Comparison of ENCODE assay signal across 11 mouse cellular contexts in genomic region chr8:57879452-57879851, GRCm38 (mm10).
DNase-seq lines count a peak whose midpoint lies in the region; ATAC-seq lines count a peak whose summit lies in the region.
"Had no signal": no experiment of that assay in that cellular context is flagged by ENCODE, and none has a peak within 500 bp of the region (broad histone marks: within the 10 kb centered on the region; RNA-seq: fewer than 3 reads in every experiment).

No protein-coding gene starts in this region.

- 54% methylated on average over 11 of the region's 11 CpGs for WGBS in midbrain, embryonic 15.5 days
- WGBS in midbrain, embryonic 10.5 days = 66% methylated on average over 11 of the region's 11 CpGs

- DNase-seq in midbrain, embryonic 10.5 days (ENCODE audit: low spot score) = no peak
- peak; percentile 22 to 37 for DNase-seq in cerebellum, postnatal 36 days
- DNase-seq in layer of hippocampus, postnatal 36 days = peak; percentile 52 to 55
- no peak for DNase-seq in retina, embryonic 14.5 days (ENCODE audit: low spot score)
- DNase-seq in gastrocnemius, postnatal 36 days = no peak
- no peak for DNase-seq in adrenal gland, postnatal 10 days
- DNase-seq: adrenal gland, postnatal 36 days; gastrocnemius, postnatal 25 days had no signal

- no peak overlapping the region for H3K4me2 ChIP-seq in midbrain, embryonic 15.5 days
- H3K4me2 ChIP-seq: embryonic facial prominence, embryonic 12.5 days; limb, embryonic 15.5 days had no signal

- no peaks in the 10 kb centered on the region for H3K4me1 ChIP-seq in midbrain, embryonic 15.5 days
- no peaks in the 10 kb centered on the region for H3K4me1 ChIP-seq in midbrain, embryonic 10.5 days
- H3K4me1 ChIP-seq: embryonic facial prominence, embryonic 12.5 days; limb, embryonic 15.5 days had no signal

- no peaks in the 10 kb centered on the region for H3K27me3 ChIP-seq in midbrain, embryonic 15.5 days (replicated peaks)
- no peaks in the 10 kb centered on the region for H3K27me3 ChIP-seq in midbrain, embryonic 10.5 days (ENCODE audit: low read depth, poor library complexity, severe bottlenecking)
- H3K27me3 ChIP-seq: embryonic facial prominence, embryonic 12.5 days; limb, embryonic 15.5 days had no signal

- H3K36me3 ChIP-seq in midbrain, embryonic 15.5 days (replicated peaks) = no peaks in the 10 kb centered on the region
- no peaks in the 10 kb centered on the region for H3K36me3 ChIP-seq in midbrain, embryonic 10.5 days
- H3K36me3 ChIP-seq: embryonic facial prominence, embryonic 12.5 days; limb, embryonic 15.5 days had no signal

- H3K9me3 ChIP-seq in midbrain, embryonic 15.5 days = no peaks in the 10 kb centered on the region
- 0 out of 2 replicates have a peak, but pooled peaks cover 3% of the 10 kb centered on the region for H3K9me3 ChIP-seq in midbrain, embryonic 10.5 days (replicated peaks)
- H3K9me3 ChIP-seq: embryonic facial prominence, embryonic 12.5 days; limb, embryonic 15.5 days had no signal

- no peak overlapping the region for H3K4me3 ChIP-seq in midbrain, embryonic 15.5 days
- no peak overlapping the region for H3K4me3 ChIP-seq in midbrain, embryonic 10.5 days
- H3K4me3 ChIP-seq: embryonic facial prominence, embryonic 12.5 days; limb, embryonic 15.5 days had no signal

- 0 out of 2 replicates have a peak, but pooled peaks have one; percentile 37 for ATAC-seq in midbrain, embryonic 15.5 days (replicated peaks)

- no peak overlapping the region for H3K27ac ChIP-seq in midbrain, embryonic 15.5 days
- no peak overlapping the region for H3K27ac ChIP-seq in midbrain, embryonic 10.5 days (replicated peaks)
- H3K27ac ChIP-seq: embryonic facial prominence, embryonic 12.5 days; limb, embryonic 15.5 days had no signal

- intact Hi-C loops in gastrocnemius, postnatal 36 days (cut with DNase I) = no loop called here

- H3K9ac ChIP-seq in midbrain, embryonic 15.5 days = no peak overlapping the region
- H3K9ac ChIP-seq: embryonic facial prominence, embryonic 12.5 days; limb, embryonic 15.5 days had no signal

Comparison
In these comparisons a context has a peak if more than half of its experiments do, and no peak if none do; other contexts are left out.
1. DNase-seq: peak in cerebellum, postnatal 36 days (2 of 2) and layer of hippocampus, postnatal 36 days (2 of 2); none in midbrain, embryonic 10.5 days (single experiment), retina, embryonic 14.5 days (single experiment), gastrocnemius, postnatal 36 days (0 of 2) and adrenal gland, postnatal 10 days (single experiment).